Mouse (Mus musculus): ENCODE results near the gene Tsc1.

Tsc1 gene

DNA sequence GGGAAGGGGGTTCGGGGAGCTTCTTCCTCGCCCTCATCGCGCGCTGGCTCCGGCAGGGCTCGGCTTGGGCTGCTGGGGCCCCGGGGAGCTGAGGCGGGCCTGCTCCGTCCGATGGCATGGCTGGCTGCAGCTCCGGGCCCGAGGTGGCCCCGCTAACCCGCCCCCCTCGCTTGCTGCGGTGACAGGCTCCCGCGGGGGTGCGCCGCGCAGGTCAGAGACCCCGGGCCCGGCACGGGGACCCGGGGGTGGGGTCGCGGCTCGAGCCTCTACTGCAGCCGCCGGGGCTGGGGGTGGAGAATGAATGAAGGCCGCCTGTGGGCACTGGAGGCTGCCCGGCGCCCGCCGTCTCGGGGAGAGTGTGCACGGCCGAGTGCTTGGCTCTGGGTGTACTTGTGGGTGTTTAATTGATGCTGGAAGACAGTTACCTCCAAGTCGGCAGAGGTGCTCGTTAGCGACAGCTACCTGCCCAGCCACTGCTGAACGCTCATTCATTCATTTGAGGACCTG is 460 bp downstream of the Tsc1 start:
- no peak for DNase-seq (ENCODE audit: low spot score in 2 of 2)

DNA sequence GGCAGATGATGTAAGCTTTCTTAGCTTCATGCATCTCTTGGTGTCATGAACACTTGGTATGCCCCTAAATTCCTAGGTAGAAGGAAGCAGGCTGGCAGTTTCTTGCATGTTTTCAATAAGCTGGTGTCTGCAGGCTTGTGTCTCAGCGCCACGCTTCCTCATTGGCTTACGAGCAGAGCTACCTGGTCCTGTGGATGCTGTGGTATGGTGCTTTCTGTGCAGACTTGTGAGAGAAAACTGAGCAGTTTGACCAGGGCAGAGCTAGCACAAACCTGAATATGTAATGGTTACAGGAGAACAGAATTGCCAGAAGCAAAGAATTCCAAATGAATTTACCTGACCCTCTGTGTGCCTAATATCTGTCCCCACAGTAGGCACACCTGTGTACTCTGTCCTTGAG is 2.1 kb downstream of the Tsc1 start:
- DNase-seq (ENCODE audit: low spot score in 2 of 2): no peak

DNA sequence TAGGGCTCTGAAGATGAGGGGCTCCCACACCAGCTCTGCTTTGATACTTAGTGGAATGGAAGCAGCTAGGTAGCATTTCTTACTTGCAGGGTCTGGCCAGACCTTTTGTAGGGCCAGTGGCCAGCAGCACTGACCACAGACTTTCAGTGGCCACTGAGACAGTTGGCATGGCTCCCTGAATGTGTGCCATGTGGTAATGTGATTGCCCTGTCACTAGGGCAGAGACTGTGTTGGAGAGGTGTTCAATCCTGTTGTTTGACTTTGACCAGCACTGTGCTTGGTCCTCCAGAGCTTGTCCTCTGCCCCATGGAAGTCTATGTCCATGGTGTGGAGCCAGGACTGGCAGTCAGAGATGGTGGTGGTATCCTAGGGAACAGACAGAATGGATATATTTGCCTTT is 9.5 kb downstream of the Tsc1 start:
- DNase-seq (ENCODE audit: low spot score in 2 of 2): no peak

DNA sequence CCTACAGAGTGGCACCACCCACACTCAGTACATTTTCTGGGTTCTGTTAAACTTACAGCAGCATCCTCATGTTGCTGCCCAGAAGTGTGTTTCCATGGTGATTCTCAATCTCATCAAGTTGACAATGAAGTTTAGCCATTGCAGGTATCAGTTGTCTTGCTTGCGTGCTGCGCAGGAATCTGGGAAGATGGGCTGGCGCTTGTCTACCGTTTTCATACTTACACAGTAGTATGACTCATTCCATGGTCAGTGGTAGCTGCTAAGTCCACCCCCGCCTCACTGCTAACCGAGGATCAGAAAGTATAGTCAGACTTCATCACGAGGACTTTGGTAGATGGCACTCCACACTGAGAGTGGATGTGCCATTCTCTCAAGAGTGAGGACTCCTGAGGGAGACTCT is 12.3 kb downstream of the Tsc1 start:
- no peak for DNase-seq (ENCODE audit: low spot score in 2 of 2)

DNA sequence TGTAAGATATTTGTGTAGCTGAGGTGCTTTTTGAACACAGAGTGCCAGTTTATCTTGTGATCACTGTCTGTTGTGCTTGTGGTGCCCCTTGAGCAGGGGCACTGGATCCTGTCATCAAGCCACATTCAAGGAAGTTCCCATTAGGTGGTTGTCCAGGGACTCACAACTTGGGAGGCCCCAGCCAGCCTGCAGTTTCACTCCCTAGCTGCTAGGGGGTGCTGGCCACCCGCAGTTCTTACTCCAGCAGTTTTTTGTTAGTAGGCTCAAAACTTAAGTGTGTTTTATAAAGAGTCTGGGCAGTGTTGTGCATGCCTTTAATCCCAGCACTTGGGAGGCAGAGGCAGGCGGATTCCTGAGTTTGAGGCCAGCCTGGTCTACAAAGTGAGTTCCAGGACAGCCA is 13.3 kb downstream of the Tsc1 start:
- DNase-seq (ENCODE audit: low spot score in 2 of 2): peak in 1 of 2 experiments; percentile 14

DNA sequence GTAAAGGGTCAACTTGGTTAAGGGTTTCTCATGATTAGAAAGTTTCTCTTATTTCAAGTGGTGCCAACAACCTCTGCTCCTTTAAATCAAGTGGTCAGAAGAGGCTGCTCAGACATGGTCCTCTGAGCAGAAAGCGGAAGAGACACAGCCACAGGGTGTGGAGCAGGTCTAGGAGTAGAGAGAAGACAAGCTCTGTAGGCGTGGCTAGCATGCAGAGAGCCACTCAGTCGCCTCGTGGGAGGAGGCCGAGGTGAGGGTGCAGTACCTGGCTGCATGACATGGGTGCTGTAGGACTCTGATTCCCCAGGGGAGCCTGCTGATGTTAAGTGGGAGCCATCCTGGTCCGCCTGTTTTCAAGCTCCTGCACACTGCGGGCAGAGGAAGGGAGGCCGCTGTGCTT is 15.2 kb downstream of the Tsc1 start:
- DNase-seq (ENCODE audit: low spot score in 2 of 2): no peak

DNA sequence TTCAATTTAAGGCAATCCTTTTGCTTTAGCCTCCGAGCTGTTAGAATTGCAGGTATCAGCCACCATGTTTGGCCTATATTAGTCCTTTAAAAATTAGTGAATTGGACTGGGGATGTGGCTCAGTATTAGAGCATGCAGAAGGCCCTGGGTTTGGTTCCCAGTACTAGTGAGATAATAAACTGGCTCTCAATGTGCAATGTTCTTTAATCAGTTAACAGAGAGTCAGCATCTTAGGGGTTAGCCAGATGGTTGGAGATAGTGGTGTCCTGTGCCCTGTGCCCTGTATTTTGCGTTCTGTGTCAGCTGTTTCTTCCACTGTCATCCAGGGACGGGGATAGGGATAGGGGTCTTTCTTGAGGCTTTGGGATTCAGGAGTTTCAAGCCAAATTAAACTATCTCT is 21.9 kb downstream of the Tsc1 start:
- DNase-seq (ENCODE audit: low spot score in 2 of 2): no peak

DNA sequence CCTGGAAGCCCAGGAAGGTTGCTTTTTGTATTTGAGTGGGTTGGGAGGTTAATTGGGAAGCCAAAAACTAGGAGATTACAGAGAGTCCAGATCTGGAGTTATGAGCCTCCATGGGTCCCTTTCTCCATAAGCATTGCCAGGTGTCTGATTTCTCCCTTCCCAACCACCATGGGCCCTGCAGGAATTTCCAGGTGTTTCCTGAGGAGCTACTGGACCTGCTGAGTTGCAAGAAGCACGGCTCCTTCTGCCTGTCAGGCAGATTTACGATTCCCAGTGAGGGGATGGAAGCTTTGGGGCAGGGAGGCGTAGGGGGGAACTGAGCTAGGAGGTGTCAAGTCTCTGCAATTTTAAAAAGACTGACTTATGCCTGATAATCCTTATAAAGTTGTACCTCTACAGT is 24.8 kb downstream of the Tsc1 start:
- no peak for DNase-seq (ENCODE audit: low spot score in 2 of 2)

DNA sequence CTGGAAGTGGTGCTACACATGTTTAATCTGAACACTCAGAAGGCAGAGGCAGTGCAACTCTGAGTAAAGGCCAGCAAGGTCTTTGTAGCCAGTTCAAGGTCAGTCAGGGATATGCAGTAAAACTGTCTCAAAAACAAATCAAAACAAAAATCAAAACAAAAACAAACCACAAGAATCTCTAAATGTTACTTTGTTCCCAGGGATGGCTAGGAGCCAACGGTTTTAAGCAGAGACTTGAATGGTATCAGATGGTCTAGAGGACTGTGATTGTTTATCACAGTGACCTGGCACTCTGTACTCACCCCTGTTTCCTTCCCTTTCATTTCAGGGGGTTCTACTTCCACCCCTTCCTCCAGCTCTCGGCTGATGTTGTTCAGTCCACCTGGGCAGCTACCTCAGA is 30.4 kb downstream of the Tsc1 start:
- DNase-seq (ENCODE audit: low spot score in 2 of 2): no peak

DNA sequence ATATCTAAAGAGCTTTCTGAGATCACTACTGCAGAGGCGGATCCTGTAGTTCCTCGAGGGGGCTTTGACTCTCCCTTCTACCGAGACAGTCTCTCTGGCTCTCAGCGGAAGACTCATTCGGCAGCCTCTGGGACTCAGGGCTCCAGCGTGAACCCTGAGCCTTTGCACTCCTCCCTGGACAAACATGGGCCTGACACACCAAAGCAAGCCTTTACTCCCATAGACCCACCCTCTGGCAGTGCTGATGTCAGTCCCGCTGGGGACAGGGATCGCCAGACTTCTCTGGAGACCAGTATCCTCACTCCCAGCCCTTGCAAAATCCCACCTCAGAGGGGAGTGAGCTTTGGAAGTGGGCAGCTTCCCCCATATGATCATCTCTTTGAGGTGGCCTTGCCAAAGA is 35.0 kb downstream of the Tsc1 start:
- DNase-seq (ENCODE audit: low spot score in 2 of 2): no peak

DNA sequence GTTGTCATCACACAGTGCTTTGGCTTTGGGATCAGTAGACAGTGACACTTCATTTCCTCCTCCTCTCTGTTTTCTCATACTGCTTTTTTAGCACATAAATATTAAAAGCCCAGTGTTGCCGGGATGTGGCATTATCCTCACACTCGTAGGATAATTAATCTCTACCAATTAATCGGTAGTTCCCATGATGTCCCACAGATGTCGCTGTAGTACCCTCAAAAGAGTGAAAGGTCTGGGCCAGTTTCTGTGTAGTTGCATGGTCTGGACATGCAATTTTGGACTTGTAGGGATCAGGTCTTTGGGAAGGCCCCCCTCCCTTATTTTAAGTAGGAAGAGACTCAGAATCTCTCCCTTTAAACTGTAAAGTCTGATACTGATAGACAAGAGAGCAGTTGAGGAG is 39.7 kb downstream of the Tsc1 start:
- DNase-seq (ENCODE audit: low spot score in 2 of 2): no peak

DNA sequence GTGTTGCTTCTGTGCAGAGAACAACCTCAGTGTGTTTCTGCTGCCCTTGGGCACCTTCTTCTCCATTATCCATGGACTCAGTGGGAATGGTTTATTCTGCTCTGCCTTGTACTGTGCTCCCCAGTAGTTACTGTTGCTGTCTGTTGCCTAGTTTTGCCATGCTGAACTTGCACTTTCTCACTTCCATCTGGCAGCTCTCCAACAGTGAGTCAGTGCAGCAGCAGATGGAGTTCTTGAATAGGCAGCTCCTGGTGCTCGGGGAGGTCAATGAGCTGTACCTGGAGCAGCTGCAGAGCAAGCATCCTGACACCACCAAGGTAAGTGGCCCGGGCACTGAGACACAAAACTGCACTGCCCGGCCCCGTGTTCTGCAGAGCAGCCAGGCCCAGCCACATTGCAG is 40.7 kb downstream of the Tsc1 start:
- peak in 1 of 2 experiments; percentile 7 for DNase-seq (ENCODE audit: low spot score in 2 of 2)

DNA sequence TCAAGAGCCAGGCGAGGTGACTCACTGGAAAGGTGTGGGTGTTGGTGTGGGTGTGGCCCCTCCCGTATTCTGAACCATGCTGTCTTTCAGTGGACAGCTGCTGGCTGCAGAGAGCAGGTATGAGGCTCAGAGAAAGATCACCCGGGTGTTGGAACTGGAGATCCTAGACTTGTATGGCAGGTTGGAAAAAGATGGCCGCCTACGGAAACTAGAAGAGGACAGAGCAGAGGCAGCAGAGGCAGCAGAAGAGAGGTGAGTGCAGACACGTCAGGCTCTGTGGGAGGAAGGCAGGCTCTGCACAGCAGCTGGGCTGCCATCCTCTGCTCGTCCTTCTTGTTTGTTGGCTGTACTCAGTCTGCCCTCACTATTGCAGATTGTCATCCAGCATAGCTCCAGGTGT is 44.9 kb downstream of the Tsc1 start:
- no peak for DNase-seq (ENCODE audit: low spot score in 2 of 2)

DNA sequence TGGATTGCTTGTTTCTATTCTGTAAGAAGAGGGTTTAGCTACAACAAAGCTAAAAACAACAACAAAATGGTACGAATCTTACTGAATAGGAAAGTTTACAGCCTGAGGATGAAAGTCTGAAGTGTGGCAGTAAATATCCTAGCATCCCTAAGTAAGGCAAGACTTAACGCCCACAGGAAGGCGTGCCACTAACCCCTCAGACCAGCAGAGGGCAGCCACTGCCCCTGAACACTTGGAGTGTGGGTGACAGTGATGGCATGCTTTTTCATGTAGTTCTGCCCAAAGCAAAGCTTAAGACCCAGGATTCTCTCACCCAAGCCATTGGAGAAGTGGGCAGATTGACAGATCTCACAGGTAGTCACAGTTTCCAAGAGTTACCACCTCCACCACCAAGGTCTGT is 47.4 kb downstream of the Tsc1 start:
- peak; percentile 12 to 27 for DNase-seq (ENCODE audit: low spot score in 2 of 2)

DNA sequence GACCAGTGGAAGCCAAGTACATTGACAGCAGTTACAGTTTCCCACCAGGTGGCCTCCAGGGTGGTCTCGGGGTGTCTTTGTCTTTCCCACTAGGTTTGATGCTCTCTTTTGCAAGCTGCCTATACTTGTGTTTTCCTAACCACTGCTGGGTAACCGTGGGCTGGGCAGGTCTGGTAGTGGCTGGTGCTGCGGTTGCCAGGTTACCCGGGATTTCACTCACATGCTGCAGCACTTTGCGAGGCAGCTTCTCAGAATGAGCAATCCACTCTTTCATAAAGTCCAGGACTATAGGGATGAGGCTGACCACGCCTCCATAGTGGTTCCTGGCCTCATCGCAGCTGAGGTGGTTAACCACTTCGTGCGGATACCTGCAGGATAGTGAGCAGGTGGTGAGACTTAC is 51.7 kb downstream of the Tsc1 start:
- DNase-seq (ENCODE audit: low spot score in 2 of 2): no peak

DNA sequence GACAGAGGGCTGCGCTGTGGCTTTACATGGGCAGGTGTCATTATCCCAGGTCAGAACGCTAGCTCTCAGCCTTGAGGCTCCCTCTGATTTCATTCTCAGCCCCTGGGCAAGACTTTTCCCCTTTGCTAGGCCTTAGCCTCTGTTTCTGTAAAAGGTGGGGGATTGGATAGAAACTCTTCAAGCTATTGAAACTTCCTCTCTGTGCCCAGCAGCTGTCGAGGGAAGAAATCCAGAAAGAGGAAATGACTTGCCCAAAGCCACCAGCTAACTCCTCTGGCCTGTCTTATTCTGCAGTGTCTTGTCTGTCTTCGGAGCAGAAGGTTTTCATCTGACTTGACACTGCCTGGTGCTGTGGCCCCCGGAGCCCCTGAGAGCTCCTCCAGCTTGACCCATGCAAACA is 57.5 kb downstream of the Tsc1 start:
- DNase-seq (ENCODE audit: low spot score in 2 of 2): peak; percentile 42 to 53

DNA sequence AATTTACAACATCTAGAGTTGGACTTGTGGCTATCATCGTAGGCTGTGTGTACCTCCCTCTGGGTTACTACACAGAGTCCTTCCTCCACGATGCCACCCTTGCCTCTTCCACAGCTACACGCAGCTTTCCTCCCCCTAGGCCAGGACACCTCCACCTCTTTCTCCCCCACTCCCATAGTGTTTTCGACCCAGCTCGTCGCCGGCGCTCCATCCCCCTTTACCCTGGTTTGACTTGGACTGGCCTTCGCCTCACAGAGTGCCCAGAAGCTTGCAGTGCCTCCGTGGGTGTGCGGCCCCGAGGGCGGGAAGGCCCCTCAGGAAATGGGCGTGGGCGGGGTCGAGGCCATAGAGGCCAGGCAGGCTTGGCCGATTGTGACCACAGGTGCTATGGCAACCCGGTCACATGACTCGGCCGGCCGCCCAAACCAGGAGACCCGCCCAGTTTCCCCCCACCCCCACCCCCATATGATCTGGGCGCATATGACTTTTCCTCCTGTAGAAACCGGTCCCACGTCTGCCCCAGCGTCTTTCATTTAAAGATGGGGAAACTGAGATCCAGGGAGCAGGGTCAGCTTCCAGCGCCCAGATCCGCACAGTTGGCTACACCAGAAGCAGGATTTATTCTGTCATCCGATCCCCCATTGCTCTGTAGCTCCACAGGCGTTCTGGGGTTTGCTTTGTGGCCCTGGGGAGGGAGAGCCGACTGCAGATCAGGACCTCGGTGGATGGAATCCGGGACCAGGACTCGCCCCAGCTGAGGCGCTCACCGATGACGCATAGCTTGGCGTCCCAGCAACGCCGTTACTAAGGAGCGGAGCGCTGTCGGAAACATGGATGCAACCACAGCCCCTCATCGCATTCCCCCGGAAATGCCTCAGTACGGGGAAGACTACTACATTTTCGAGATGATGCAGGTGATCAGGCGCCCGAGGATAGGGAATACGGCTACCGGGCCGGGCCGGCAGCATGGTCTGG is 58.6 kb downstream of the Tsc1 start, which contains the start of the genes Spaca9 and Ak8:
Gene Spaca9, minus strand, starts transcription at position 367 of the 975 bp plus-strand sequence.
Gene Ak8, plus strand, starts transcription at position 804 of the 975 bp plus-strand sequence.
- DNase-seq (ENCODE audit: low spot score in 2 of 2): peak; percentile 78 to 81

DNA sequence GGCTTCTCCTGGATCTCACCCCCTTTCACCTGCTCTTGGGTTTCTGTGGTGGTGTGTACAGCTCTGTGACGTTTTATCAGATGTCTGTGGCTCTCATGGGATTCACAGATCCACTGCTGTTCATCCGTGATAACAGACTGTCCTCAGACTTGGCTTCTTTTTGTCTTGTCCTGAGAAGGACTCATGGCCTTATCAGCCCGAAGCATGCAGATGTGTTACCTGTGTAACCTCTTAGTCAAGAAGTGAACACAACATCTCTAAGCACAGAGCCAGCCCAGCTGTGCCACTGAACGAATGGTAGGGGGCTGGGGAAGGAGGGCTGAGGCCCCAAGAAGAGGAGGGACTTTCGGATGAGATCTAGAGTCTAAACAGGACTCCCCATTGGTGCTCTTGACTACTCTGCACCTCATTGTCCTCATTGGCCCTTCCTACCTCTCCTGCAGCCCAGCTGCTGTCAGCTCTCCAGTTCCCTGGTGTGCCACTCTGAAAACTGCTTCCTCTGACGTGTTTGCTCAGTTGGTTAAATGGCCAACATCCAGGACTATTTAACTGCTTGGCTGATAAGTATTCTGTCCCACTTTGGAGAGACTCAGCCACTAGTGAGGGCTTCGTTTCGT is 60.7 kb downstream of the Tsc1 start:
- no peak for DNase-seq (ENCODE audit: low spot score in 2 of 2)

DNA sequence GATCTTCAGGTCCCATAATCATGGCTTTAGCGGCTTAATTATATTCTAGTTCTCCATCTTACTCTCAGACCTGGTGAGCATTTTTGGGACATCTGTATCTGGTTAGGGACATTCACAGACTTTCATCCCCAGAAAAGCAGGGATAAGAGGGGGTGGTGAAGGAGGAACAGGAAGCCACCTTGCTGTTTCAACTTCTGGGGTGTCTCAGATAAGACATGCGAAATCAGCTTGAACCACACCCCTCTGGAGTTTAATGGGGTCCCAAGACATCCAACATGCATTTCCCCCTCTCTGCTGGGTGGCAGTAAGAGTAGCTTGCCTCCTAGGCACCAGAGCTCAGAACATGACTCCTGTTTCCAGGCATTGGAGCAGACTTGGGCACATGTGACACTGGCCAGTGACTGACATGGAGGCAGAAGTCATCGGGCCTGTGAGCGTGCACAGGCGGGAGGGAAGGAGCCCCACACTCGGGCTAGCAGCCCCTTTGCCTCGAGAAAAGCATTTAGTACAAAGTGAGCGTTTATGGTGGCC is 65.1 kb downstream of the Tsc1 start:
- DNase-seq (ENCODE audit: low spot score in 2 of 2): no peak

DNA sequence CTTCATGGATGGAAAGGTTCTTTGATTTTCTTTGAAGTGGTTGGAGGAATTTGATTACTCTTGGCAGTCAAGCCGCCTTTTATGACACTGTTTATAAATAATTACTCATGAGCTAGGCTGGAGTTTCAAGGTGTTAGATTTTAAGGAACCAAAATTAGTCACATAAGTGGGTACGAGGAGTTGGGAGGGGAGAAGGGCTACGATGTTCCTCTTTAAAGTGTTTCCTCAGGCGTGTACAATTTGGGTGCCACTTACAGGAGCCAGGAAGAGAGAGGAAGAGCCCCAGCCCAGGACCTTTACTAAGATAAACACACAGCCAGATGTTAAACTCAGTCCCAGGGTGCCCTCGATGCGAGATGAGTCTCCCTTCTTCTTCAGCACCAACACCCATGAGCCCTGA is 65.8 kb downstream of the Tsc1 start:
- DNase-seq (ENCODE audit: low spot score in 2 of 2): no peak

DNA sequence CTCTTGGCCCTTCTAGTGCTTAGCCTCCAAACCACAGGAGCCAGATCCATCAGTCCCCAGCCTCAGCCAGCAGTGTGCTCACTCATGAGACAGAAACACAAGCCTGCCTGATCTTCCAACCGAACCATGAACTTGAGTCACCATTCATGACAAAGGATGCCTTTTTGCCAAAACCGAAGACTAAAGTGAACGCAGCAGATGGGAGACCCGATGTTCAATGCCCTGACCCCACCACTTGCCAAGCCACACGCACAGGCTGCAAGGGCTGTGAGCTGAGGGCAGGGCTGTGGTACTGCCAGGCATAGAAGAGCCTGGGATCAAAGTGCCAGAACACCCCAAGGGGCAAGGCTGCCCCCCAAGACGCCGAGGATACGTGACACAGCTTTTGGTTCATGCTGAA is 72.0 kb downstream of the Tsc1 start:
- no peak for DNase-seq (ENCODE audit: low spot score in 2 of 2)

DNA sequence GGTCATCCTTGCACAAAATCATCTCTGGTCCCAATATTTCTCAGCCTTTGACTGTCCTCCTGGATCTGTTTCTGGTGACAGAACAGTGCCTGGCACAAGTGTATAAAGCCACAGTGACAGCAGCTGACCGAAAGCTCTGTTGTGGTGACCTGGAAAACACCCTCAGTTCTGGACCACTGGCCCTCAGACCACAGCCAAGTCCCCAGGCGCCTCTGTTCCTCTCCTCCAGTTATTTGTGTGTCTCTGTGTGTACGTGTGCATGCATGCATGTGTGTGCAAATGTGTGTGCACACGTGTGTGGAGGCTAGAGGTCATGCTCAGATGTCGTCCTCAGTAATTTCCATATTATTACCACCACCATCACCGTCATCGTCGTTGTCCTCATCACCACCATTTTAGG is 81.4 kb downstream of the Tsc1 start:
- DNase-seq (ENCODE audit: low spot score in 2 of 2): no peak

DNA sequence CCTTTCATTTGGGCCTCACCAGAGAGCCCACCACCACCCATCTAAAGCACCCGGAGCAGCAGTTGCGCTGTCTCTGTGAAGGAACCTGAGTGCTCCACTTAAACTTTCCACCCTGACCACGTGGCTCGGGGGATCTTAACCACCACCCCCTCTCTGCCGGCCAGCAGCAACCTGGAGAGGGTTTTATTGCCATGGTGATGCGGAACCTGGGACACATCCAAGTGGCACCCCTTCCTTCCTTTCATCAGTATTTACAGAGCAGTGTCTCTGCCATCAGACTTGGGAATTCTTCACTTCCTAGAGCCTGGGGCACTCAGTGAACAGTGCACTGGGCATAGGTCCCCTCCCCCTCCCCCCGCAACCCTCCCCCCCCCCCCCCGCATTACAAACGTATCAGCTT is 82.9 kb downstream of the Tsc1 start:
- DNase-seq (ENCODE audit: low spot score in 2 of 2): no peak

Measured in spleen, postnatal 36 days (tissue).